Mouse (Mus musculus) heart, postnatal 0 days (tissue): ENCODE measurements at regions not wholly inside any gene's neighbourhood (a gene's known extent, or its start where the extent isn't known, plus 50 kb on each side); places are given as distances from the start of the nearest gene placed in this dataset.

Source experiments
- ATAC-seq: fragments of 200-750 bp; cut with Nextera tagmentation; 2 replicates; pipeline ENCODE4 v1.8.0; 2017; ENCODE audit warnings: low read depth, moderate number of reproducible peaks, moderate library complexity; ENCODE audit not compliant: insufficient read depth
- DNase-seq: peaks from one replicate; pipeline ENCODE4 v3.0.0-alpha.2; 2016; ENCODE audit warnings: low spot score
- H3K27ac ChIP-seq: fragments of 300-500 bp; sonication (generic); 2 replicates; pipeline ENCODE4 v1.5.1; 2014; ENCODE audit warnings: low read depth, mild to moderate bottlenecking
- H3K27me3 ChIP-seq: fragments of 300-500 bp; sonication (generic); 2 replicates; pipeline ENCODE4 v1.6.1; 2014; ENCODE audit warnings: low read length, mixed read lengths; ENCODE audit not compliant: control insufficient read depth, insufficient read depth
- H3K36me3 ChIP-seq: fragments of 300-500 bp; sonication (generic); replicated peaks from 2 replicates; pipeline ENCODE4 v1.6.1; 2014; ENCODE audit warnings: low read length, mixed read lengths; ENCODE audit not compliant: control insufficient read depth, insufficient read depth
- H3K4me1 ChIP-seq: fragments of 300-500 bp; sonication (generic); 2 replicates; pipeline ENCODE4 v1.6.1; 2014; ENCODE audit warnings: antibody characterized with exemption; ENCODE audit not compliant: control insufficient read depth, insufficient read depth
- H3K4me2 ChIP-seq: fragments of 300-500 bp; sonication (generic); 2 replicates; pipeline ENCODE4 v1.6.1; 2014; ENCODE audit warnings: low read depth, mild to moderate bottlenecking, low read length, moderate library complexity
- H3K4me3 ChIP-seq: fragments of 300-500 bp; sonication (generic); 2 replicates; pipeline ENCODE4 v1.5.1; 2014; ENCODE audit warnings: low read depth, low read length
- H3K9ac ChIP-seq: fragments of 300-500 bp; sonication (generic); replicated peaks from 2 replicates; pipeline ENCODE4 v1.6.1; 2014; ENCODE audit warnings: low read depth, low read length, mixed read lengths
- H3K9me3 ChIP-seq: fragments of 300-500 bp; sonication (generic); replicated peaks from 2 replicates; pipeline ENCODE4 v1.6.1; 2016; ENCODE audit warnings: low read length; ENCODE audit not compliant: control insufficient read depth
- CTCF ChIP-seq: IDR thresholded peaks from 2 replicates; pipeline ENCODE4 v1.5.1; 2016; ENCODE audit warnings: antibody characterized with exemption, control low read depth, low read depth
- EP300 ChIP-seq: IDR thresholded peaks from 2 replicates; pipeline ENCODE4 v1.6.1; 2016; ENCODE audit warnings: antibody characterized with exemption, low read depth
- WGBS: fragments of 180-500 bp; shearing (Covaris S2); extraction: QIAGEN DNeasy Blood & Tissue Kit; methylation state at CpG from one replicate; pipeline ENCODE4 v1.1.7; 2014; 5-methylcytosine and 5-hydroxymethylcytosine counted together

DNA sequence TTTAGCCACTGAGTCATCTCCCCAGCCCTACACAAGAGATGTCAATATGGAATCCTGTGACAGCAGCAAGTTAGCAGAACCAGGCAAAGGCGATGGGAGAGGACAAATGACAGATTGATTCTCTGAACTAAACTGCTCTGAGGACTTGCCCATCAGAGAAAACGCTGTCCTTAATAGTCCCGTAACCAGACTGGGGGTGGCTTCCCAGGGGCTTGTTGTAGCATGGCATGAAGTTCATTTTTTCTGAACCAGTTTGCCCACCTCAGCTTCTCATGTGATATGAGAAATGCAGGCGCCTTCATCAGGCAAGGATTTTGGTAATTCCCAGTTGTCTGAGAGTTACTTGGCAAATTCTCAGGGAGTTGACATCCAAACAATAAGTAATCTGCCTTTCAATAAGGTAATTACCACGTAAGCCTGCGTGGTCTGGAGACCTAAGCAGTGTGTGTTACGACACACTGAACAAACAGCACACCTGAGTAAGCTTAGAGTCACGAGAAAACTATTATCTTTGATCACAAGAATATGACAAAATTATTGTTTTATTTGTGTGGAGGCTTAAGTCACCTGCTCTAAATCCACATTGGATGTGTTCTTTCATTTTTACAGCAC, 239.7 kb downstream of the Pax3 start:
- Histone ChIP-seq H3K4me1 (no peaks in the 10 kb centered on the region), H3K36me3 (no peaks in the 10 kb centered on the region), H3K9me3 (no peaks in the 10 kb centered on the region), H3K4me2 (no peak overlapping the region), H3K27ac (no peak overlapping the region), H3K27me3 (no peaks in the 10 kb centered on the region), H3K4me3 (no peak overlapping the region), H3K9ac (no peak overlapping the region)
- no peak for TF ChIP-seq EP300
- 70% methylated on average over 8 of the region's 8 CpGs for WGBS
- DNase-seq (no peak), ATAC-seq (no peak)

- no peak for ATAC-seq
- Histone ChIP-seq H3K36me3 (no peaks in the 10 kb centered on the region), H3K27ac (no peak overlapping the region), H3K4me2 (0 out of 2 replicates have a peak overlapping the region, but pooled peaks have one; percentile 3), H3K4me1 (no peaks in the 10 kb centered on the region; the same call in 1 of the 2 replicates), H3K9me3 (no peaks in the 10 kb centered on the region), H3K27me3 (no peaks in the 10 kb centered on the region), H3K9ac (no peak overlapping the region), H3K4me3 (no peak overlapping the region)
- whole genome bisulfite sequencing, result 48% methylated on average over 2 of the region's 2 CpGs
- TF ChIP-seq CTCF, result no peak
- peak; percentile 12 for DNase-seq
These were observed 249.0 kb downstream of the Pax3 start for GRCm38 (mm10) chr1:77947894-77948293.

DNA sequence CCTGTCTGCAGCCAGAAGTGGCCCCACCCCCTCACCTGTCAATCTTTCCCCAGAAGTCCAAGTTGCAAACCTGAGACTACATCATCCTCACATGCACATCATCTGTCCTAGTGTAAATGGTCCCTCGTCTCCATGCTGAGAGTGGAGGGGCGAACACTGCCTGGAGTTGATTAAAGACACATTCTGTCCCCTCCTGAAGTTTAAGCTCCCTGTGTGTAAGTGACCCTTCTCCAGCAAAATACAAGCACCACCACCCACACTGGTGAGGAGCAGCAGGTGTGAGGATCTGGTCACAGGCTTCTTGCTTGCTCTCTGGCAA, 252.6 kb downstream of the Pax3 start:
- Histone ChIP-seq H3K9ac (no peak overlapping the region), H3K4me1 (no peaks in the 10 kb centered on the region; the same call in 1 of the 2 replicates), H3K9me3 (no peaks in the 10 kb centered on the region), H3K36me3 (no peaks in the 10 kb centered on the region), H3K27me3 (no peaks in the 10 kb centered on the region), H3K4me2 (no peak overlapping the region), H3K4me3 (no peak overlapping the region), H3K27ac (no peak overlapping the region)
- WGBS, result 64% methylated on average over 2 of the region's 2 CpGs
- TF ChIP-seq CTCF (no peak), EP300 (no peak)
- ATAC-seq (no peak), DNase-seq (no peak)

DNA sequence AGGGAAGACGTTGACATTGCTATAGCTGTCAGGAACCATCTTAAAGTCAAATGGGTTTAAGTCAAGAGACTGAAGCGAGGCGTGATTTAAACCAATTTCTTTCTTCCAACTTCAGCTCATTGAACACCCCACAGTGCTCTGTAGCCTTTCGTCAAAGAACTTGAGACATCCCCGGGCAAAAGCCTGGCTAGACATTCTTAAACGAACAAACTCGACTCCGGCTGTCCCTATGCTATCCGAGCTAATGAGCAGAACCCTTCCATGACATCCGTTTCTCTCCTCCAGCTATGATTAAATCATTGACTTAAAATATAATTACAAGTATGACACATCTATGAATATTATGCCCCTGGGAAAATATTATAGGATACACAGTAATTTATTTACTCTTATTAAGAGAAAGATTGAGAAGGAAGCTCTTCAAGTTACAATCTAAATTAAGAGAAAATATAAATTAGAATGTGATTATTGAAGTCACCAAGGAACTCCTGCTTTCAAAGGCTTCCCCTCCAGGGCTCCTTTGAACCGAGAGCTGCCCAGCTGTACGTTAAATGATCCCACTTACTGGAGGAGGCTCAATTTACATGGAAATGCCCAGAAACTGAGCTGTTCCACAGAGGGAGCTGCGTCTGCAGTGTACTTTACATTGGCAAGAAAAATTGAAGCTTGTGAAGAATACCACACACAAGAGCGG, 253.2 kb downstream of the Pax3 start:
- Histone ChIP-seq H3K9ac (no peak overlapping the region), H3K27ac (no peak overlapping the region), H3K27me3 (no peaks in the 10 kb centered on the region), H3K4me1 (no peaks in the 10 kb centered on the region; the same call in 1 of the 2 replicates), H3K36me3 (no peaks in the 10 kb centered on the region), H3K9me3 (no peaks in the 10 kb centered on the region), H3K4me2 (no peak overlapping the region), H3K4me3 (no peak overlapping the region)
- TF ChIP-seq EP300, result no peak
- TF ChIP-seq CTCF, result no peak
- 71% methylated on average over 14 of the region's 14 CpGs for WGBS
- DNase-seq, result no peak
- ATAC-seq, result no peak

DNA sequence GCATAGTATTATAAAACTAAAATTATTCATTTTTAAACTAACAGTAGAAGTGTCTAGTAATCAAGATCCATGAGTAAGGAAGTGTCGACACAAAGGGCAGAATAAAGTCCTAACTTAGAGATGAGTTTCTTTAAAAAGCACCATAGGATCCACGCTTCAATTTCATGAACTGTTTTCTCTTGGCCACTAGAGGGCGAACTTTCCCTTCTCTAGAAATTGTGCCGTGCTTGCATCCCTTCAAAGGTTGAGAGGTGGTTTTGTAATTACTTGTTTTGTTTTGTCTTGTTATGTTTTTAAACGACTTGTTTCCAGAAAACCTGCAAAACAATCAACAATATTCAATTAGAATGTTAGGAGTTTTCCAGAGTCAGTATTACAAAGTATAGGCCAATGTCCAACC, 253.8 kb downstream of the Pax3 start:
- H3K4me1 ChIP-seq, result no peaks in the 10 kb centered on the region
- no peak overlapping the region for H3K4me2 ChIP-seq
- H3K4me3 ChIP-seq, result no peak overlapping the region
- H3K9ac ChIP-seq, result no peak overlapping the region
- ATAC-seq (no peak), DNase-seq (peak; percentile 26)
- WGBS, result 4% methylated on average over 5 of the region's 5 CpGs
- H3K27me3 ChIP-seq, result no peaks in the 10 kb centered on the region
- TF ChIP-seq EP300 (no peak), CTCF (peak; percentile 79)
- no peaks in the 10 kb centered on the region for H3K36me3 ChIP-seq
- no peaks in the 10 kb centered on the region for H3K9me3 ChIP-seq
- no peak overlapping the region for H3K27ac ChIP-seq
